Mouse (Mus musculus): ENCODE results near the gene Afdn.
"Not testable (repeated sequence)": the region's sequence is repeated elsewhere in the genome, so short reads cannot be mapped to it uniquely, and the experiment has no call there.

Afdn gene

DNA sequence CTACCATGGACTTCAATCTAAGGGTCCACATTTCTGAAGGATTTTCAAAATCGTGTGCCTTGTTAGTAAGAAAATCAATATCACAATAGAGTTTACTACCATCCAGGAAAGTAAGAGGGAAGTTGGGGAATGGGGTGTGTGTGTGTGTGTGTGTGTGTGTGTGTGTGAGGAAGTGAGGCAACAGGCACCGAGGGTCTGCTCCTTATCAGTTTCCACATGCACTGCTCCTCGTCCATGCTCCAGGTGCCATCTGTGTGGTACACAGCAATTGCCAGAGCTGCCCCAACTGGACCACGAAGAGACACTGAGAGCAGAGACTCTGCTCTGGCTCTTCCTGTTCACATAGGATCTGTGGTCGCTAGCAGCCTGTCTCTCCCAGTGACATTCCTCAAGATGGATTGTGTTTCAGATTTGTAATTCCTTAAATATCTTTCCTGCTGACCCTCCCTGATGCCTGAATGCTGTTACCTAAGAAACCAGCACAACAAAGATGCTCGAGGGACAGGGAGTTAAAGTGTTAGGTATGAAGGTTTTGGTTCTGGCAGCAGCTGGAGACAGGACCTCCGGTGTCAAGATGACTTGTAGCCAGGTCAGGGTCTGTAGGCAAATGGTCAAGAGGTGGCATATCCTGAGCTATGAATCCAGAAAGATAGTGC lies 22.1 kb upstream of the Afdn start:
- no peak for DNase-seq (ENCODE audit: extremely low read depth, low read depth)

DNA sequence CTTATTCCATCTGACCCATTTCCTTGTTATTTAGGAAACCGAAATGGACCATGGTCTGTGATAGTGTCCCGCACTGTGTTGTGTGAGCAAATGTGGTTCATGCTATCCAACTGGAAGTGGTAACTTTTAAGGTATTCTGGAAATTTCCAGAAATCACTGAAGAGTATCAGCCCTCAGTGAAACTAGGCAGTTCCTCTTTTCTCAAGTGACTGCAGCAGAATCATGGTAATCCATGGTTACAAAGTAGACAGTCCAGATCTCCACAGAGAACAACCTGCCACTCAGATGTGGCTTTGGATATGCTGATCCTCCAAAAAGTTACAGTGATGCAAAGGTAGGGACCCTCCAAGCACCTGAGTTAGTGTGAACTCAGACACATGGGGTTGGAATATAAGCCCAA lies 21.4 kb upstream of the Afdn start:
- no peak for DNase-seq (ENCODE audit: extremely low read depth, low read depth)

- DNase-seq (ENCODE audit: extremely low read depth, low read depth), result no peak
Measured at GRCm38 (mm10) chr17:13739981-13740380, 20.4 kb upstream of the Afdn start.

DNA sequence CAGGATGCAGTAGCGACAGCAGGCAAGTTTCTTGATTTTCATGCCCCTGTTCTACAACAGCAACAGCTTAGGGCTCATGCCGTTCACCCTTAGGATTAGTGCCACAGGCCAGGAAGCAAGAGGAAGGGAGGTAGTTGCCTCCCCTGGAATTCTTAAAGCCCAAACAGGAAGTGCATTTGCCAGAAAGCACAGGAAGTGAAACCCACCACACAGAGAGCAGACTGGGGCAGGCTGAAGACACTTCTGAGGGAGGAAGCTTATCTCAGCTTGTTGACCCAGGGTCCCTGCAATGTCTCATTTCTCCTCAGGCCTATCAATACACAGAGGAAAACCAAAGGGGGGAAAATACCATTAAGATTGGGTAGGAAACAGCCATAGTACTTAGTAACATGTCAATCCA lies 19.5 kb upstream of the Afdn start:
- no peak for DNase-seq (ENCODE audit: extremely low read depth, low read depth)

DNA sequence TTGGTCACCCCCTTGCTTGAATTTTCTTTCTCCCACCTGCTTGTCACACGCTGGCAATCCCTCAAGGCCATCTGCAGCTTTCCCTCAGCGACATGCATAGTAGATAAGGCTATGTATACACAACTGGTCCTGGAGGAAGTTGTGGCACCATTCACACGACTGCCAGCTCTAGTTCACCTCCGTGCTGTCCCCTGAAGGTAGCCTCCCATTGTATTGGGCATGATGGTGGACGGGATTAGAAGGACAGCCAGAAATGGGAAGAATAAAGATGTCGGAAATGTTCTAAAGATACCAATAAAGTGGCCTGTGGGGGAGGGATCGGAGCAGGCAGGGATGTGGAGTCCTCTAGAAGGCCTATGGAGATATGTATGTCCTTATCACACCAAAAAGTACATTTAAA lies 18.7 kb upstream of the Afdn start:
- no peak for DNase-seq (ENCODE audit: extremely low read depth, low read depth)

DNA sequence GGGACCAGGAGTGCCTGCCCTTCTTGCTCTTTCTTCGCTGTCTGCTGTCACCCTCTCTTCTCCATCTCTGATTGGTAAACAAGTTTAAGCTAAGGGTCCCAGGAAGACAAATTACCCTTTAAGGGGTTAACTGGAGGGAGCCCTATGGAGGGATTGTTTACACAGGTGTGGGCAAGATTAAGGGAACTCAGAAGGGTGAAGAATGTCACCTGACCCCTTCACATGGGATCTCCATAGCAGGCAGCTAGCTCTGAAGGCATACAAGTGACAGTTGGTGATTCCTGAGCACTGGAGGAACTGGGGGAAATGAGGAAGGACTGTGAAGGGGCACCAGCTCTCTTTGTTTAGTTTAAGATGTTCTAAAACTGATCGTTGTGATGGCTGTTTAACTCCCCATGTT lies 18.0 kb upstream of the Afdn start:
- DNase-seq (ENCODE audit: extremely low read depth, low read depth), result no peak

DNA sequence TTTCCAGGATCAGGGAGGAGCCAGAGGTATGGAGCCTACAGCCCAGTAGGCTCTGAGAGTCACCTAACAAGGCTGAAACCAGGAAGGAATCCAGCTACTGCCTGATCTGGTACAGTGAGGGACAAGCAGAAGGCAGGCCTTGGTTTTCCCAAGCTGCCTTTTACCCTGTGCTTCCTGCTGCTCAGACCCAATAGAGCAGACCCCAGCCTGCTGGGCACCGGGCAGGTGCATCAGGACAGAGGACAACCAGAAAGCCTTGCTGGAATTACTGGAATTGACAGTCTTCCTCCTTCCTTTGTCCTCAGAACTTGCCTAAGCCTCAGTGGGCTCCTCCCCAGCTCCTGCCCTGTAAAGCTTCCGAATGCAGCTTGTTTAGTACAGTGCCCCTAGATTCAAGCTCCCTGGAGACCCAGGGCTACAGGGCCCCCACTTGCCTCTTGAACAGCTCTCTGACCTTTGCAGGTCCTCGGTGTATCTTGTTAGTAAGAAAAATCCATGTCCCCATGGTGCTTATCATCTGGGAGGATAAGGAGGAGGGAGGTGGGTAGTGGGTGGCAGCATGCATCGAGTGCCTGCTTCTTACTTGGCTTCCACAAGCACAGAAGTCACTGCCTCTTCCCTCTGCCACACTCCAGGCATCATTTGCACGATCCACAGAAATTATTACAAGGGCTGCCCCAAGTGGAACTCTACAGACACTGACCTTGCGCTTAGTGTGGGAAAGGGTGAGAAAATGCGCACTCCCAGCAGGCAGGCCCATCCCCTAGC lies 17.2 kb upstream of the Afdn start:
- DNase-seq (ENCODE audit: extremely low read depth, low read depth), result no peak

- no peak for DNase-seq (ENCODE audit: extremely low read depth, low read depth)
Measured at GRCm38 (mm10) chr17:13743709-13744079, 16.6 kb upstream of the Afdn start.

- DNase-seq (ENCODE audit: extremely low read depth, low read depth), result no peak
Measured at GRCm38 (mm10) chr17:13744219-13744618, 16.1 kb upstream of the Afdn start.

- no peak for DNase-seq (ENCODE audit: extremely low read depth, low read depth)
Measured at GRCm38 (mm10) chr17:13744824-13745223, 15.5 kb upstream of the Afdn start.

DNA sequence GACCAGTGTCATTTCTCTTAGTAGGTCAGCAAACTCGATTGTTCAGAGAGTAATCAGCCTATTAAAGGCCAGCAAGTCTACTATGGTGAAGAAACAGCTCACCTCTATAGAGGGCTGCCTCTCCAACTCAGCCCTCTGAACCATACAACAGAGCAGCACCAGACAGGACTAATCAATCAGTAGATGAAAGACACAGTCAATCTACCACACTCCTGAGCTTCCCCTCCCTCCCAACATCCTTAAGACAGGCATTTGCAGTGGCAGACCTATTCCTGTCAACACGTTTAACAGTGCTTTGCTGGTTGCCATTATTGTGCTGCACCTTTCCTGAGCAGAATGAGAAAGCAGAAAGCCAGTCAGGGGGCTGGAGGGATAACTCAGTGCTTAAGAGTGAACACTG lies 15.0 kb upstream of the Afdn start:
- DNase-seq (ENCODE audit: extremely low read depth, low read depth), result no peak

GRCm38 (mm10) chr17:13746330-13746729 lies 14.0 kb upstream of the Afdn start:
- no peak for DNase-seq (ENCODE audit: extremely low read depth, low read depth)

- no peak for DNase-seq (ENCODE audit: extremely low read depth, low read depth)
Measured at GRCm38 (mm10) chr17:13747681-13748080, 12.7 kb upstream of the Afdn start.

DNA sequence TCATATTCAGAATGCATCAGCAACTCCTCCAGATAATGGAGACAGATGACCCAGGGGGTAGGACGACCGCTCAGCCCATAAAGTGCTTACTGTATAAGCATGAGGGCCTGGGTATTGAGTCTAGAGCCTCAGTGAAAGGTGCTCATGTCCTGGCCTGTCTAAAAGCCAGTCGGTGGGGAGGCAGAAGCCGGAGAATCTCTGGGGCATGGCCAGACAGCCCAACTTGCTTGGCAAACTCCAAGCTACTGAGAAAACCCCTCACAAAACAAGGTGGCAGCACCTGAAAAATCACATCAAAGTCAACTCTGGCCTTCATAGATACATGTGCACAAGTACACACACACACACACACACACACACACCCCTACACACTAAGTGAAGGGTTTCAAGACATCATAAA lies 11.3 kb upstream of the Afdn start:
- no peak for DNase-seq (ENCODE audit: extremely low read depth, low read depth)

DNA sequence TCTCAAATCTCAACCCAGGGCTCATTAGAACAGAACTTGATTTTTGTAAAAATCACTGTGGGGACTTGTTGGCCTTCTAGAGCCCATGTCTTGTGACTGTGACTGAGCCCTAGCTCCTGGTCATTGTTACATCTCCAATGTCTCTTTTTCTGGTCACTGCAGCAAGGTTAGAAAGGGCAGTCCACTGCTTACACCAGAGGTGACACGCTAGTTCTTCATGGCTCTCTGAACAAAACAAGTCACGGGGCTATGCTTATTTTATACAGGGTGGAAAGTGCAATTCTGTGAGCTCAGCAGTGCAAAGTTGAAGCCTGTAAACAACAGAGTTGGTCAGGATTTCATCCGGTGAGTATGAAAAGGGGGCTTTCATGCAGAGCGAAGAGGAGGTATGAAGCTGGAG lies 6.4 kb upstream of the Afdn start:
- no peak for DNase-seq (ENCODE audit: extremely low read depth, low read depth)

- DNase-seq (ENCODE audit: extremely low read depth, low read depth), result no peak
Measured at GRCm38 (mm10) chr17:13754940-13755339, 5.4 kb upstream of the Afdn start.

DNA sequence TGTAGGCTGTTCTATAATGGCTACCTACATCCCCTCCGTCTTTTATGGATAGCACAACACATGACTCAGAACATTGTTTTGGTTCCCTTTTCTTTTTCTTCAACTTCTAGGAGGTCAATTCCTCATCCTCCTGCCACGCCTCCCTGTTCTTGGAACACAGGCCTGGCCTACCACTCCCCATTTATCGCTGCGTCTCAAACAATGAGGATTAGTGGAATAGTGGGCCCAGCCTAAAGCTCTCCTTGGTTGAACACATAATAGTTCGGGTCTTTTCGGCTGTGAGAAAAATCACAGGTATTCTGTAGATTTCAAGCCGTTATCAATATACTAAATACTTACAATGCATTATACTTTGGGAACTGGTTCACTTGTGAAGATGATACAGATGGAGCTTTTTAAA lies 1.8 kb upstream of the Afdn start:
- DNase-seq (ENCODE audit: extremely low read depth, low read depth), result no peak

DNA sequence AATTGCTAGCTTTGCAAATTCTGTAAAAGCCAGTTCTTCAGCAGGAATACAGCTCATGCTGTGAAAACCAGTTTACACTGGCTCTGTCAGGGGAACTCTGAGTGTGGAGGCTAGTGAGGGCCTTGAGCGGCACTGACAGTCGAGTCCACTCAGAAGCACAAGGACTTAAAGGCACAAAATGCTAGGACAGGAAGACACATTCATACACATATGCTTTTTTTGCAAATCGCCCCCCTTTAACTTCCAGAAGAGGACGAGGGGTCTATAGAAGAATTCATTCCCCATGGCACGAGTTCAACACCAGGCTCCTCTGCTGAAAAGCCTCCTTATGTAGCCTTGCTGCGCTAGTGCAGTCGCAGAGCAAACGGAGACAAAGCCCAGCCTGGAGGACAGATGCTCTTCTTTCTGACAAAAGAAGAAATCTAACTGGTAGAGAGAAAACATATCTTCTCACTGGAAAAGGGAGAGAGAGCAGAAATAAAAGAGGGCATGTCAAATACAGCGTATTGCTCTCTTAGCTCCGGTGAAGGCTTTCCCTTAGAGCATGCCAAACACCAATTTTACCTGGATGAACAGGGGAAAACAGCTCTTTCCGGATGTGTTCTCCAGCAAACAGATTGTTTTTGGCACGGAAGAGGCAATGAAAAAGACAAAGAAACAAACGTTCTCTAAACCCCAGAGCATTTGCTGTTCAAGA lies 1.0 kb upstream of the Afdn start:
- no peak for DNase-seq (ENCODE audit: extremely low read depth, low read depth)

GRCm38 (mm10) chr17:13760675-13761178 lies 388 bp downstream of the Afdn start:
- DNase-seq (ENCODE audit: extremely low read depth, low read depth), result no peak

DNA sequence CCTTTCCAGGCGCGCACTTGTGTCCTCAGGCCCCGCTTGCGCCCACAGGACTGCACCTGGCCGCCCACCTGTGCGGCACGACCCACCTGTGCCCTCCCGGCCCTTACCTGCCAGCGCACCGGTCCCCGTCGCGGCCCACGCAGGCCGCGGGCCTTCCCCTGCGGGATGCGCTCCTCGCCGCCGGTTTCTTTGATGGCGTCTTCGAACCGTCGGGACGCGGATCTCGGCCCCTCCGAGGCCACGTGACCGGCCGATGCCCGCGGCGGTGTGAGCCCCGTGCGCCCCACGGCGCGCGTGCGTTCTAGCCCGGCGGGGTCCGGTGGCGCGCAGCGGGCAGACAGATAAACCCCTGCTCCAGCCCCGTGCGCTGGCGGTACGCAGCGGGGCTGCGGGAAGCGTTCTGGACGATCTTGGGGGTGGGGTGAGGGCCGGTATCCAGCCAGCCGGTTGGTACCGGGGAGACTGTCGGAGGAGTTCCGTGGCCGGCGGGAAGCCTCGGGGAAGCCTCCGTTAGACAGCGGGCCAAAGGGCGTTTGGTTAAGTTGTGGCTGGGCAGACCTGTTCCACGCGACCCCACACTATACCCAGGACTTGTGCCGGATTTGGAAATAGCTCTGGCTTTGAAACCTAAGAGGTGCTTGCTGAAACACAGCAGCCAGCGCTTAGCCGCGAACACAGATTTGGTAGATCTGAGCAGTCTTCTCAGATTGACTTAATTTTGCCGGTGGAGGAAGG lies 1.0 kb downstream of the Afdn start, which contains the start of gene Tcte2:
Tcte2 (minus strand) TSS at position 647 of the 735 bp plus-strand sequence.
- DNase-seq (ENCODE audit: extremely low read depth, low read depth), result no peak

GRCm38 (mm10) chr17:13763819-13764218 lies 3.5 kb downstream of the Afdn start:
- DNase-seq (ENCODE audit: extremely low read depth, low read depth), result no peak

GRCm38 (mm10) chr17:13764911-13765310 lies 4.6 kb downstream of the Afdn start:
- not testable (repeated sequence) for DNase-seq (ENCODE audit: extremely low read depth, low read depth)
